In genomic region chr2:73491442-73492241, GRCm38 (mm10) we compare ENCODE assay signal across 7 mouse cellular contexts. TPM values are rescaled to one million over a fixed set of nuclear protein-coding genes. Genes with fewer than 3 reads are reported as not detected.
DNase-seq lines count a peak whose midpoint lies in the region; ATAC-seq lines count a peak whose summit lies in the region.

No protein-coding gene starts in this region.

- H3K9me3 ChIP-seq in heart, embryonic 10.5 days = no peaks in the 10 kb centered on the region
- no peaks in the 10 kb centered on the region for H3K9me3 ChIP-seq in forebrain, embryonic 15.5 days

- ATAC-seq in monocyte, adult 5-6 weeks (replicated peaks; ENCODE audit: insufficient number of reproducible peaks, low FRiP score, low TSS enrichment, poor library complexity, severe bottlenecking) = peak; percentile 58
- no peak for ATAC-seq in forebrain, embryonic 15.5 days (replicated peaks)

- H3K4me1 ChIP-seq in heart, embryonic 10.5 days = peaks cover 42% of the 10 kb centered on the region
- no peaks in the 10 kb centered on the region for H3K4me1 ChIP-seq in forebrain, embryonic 15.5 days

- H3K27ac ChIP-seq in heart, embryonic 10.5 days = peak overlapping the region; percentile 64
- no peak overlapping the region for H3K27ac ChIP-seq in forebrain, embryonic 15.5 days (replicated peaks)

- H3K36me3 ChIP-seq in heart, embryonic 10.5 days = no peaks in the 10 kb centered on the region
- no peaks in the 10 kb centered on the region for H3K36me3 ChIP-seq in forebrain, embryonic 15.5 days

- WGBS in heart, embryonic 10.5 days = 42% methylated on average over 9 of the region's 9 CpGs
- 59% methylated on average over 9 of the region's 9 CpGs for WGBS in forebrain, embryonic 15.5 days

- DNase-seq in urinary bladder, postnatal 14 days (ENCODE audit: low spot score) = peak; percentile 48
- no peak for DNase-seq in urinary bladder, postnatal 10 days (ENCODE audit: low spot score)
- DNase-seq in adrenal gland, postnatal 36 days = peak; percentile 73 to 88
- peak; percentile 82 for DNase-seq in heart, embryonic 10.5 days (ENCODE audit: low spot score)
- peak; percentile 36 to 55 for DNase-seq in layer of hippocampus, postnatal 14 days (ENCODE audit: low spot score in 2 of 2)

- no peak overlapping the region for H3K9ac ChIP-seq in forebrain, embryonic 15.5 days (replicated peaks)

- no peak overlapping the region for H3K4me3 ChIP-seq in heart, embryonic 10.5 days
- no peak overlapping the region for H3K4me3 ChIP-seq in forebrain, embryonic 15.5 days

- no peaks in the 10 kb centered on the region for H3K27me3 ChIP-seq in heart, embryonic 10.5 days (ENCODE audit: insufficient read depth, poor library complexity, severe bottlenecking)
- H3K27me3 ChIP-seq in forebrain, embryonic 15.5 days = no peaks in the 10 kb centered on the region

- no peak overlapping the region for H3K4me2 ChIP-seq in forebrain, embryonic 15.5 days (replicated peaks)

RNA-seq across cellular contexts. Expression of gene Wipf1, which starts 37.9 kb away (rescaled TPM):
- 10 to 100 TPM; 13.3 to 19.6 TPM for total RNA-seq in adrenal gland, postnatal 36 days (2021)
- polyA plus RNA-seq in heart, embryonic 10.5 days (2016; fragmentation: Nextera tagmentation; extraction: Ambion mirVana) = 6.8 and 7.8 TPM in 2 replicates
- total RNA-seq in layer of hippocampus, postnatal 14 days (2021) = 10 to 100 TPM; 12.0 to 12.8 TPM
- 52.9 to 98.6 TPM (median 54.2 TPM) in 3 replicates for total RNA-seq in monocyte, adult 5-6 weeks (2017)
- 1.9 and 2.1 TPM in 2 replicates for polyA plus RNA-seq in forebrain, embryonic 15.5 days (2015; fragmentation: Nextera tagmentation; extraction: Ambion mirVana)
